Mouse (Mus musculus): ENCODE measurements around the gene Efcab5. TPM values are rescaled to one million over a fixed set of nuclear protein-coding genes. Genes with fewer than 3 reads are reported as not detected.

Gene Efcab5
- total RNA-seq (2021), result 1 to 10 TPM; 3.5 to 3.8 TPM
- long read RNA-seq, experiment 1, result 0 reads
- long read RNA-seq, experiment 2, partial matches to known transcripts, result 0 of 1 reads
- long read RNA-seq, experiment 2, other reads (novel, unspliced or antisense), result 1 of 1 reads

GRCm38 (mm10) chr11:77188868-77189267 lies at the start of gene Efcab5:
Gene Efcab5 (minus strand): TSS chr11:77188968.
- no peak for DNase-seq (ENCODE audit: low spot score in 2 of 2)

DNA sequence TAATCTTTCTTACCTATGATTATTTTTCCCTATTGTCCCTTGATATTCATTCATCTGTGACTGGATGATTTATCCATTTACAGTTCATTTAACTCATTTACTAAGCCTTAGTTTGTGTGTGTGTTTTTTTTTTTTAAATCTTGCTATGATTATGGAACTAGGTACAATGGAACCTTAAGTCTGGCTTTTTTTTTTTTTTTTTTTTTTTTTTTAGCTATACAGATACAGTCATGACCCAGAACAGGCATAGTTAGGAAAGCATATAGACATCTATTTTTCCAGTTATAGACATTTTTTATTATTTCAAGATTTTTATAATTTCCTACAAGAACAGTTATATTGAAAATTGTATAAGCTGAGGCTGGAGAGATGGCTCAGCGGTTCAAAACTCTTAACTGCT lies 46.5 kb upstream of the Efcab5 start:
- no peak for DNase-seq (ENCODE audit: low spot score in 2 of 2)

GRCm38 (mm10) chr11:77231514-77231913 lies 42.7 kb upstream of the Efcab5 start:
- no peak for DNase-seq (ENCODE audit: low spot score in 2 of 2)

DNA sequence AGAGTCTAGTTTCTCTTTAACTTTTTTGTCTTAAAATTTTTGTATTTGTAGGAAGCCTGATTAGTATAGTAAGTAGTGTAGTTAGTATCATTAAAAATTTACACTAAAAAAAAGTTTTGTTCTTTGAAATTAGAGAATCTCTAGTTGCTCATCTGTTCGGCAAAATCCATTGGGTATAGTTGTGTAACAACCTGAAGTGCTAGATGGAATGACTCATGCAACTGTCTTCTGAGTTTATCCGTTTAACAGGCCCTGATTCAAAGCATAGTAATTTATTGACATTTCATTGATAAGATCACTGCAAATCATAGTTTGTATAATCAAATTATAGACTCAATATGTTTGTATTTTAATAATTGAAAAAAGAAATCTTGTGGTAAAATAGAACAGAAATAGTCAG lies 42.0 kb upstream of the Efcab5 start:
- no peak for DNase-seq (ENCODE audit: low spot score in 2 of 2)

- no peak for DNase-seq (ENCODE audit: low spot score in 2 of 2)
These were observed 28.0 kb upstream of the Efcab5 start for GRCm38 (mm10) chr11:77216761-77217130.

DNA sequence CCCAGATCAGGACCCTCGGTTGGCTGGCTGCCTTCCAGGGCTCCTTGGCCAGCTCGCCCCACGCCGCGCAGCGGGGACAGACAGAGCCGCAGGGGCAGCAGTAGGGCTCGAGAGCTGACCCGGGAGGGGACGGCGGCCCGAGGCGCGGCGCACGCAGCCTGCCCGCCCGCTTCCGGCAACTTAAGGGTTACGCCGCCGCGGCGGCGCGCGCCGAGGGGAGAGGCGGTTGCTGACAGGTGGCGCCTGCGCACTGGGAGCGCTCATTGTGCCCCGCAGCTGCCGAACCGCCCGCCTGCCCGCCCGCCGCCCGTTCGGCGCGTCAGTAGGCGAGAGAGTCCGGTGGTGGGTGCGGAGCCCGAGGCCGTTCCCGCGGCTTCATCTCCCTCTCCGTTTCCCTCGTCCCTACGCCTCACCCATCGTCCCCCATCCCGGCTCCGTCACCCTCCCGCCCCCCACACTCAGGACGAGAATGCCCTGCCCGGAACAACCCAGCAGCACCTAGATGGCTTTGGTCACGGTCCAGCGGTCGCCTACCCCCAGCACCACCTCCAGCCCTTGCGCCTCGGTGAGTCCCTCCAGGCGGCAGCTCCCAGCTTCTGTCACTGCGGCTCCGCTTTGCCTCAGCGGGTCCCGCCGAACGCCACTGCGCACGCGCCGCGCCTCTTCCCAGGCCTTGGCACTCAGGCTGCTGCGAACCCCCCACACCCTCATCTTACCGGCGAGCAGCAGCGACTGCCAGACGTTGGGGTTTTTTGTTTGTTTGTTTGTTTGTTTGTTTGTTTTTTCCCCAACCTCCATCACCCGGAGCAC lies 27.4 kb upstream of the Efcab5 start, which contains the start of gene Ssh2:
Ssh2 (plus strand) TSS at position 337 of the 810 bp plus-strand sequence.
- peak; percentile 80 to 82 for DNase-seq (ENCODE audit: low spot score in 2 of 2)

- DNase-seq (ENCODE audit: low spot score in 2 of 2), result peak in 1 of 2 experiments; percentile 8
These were observed 26.7 kb upstream of the Efcab5 start for GRCm38 (mm10) chr11:77215483-77215882.

DNA sequence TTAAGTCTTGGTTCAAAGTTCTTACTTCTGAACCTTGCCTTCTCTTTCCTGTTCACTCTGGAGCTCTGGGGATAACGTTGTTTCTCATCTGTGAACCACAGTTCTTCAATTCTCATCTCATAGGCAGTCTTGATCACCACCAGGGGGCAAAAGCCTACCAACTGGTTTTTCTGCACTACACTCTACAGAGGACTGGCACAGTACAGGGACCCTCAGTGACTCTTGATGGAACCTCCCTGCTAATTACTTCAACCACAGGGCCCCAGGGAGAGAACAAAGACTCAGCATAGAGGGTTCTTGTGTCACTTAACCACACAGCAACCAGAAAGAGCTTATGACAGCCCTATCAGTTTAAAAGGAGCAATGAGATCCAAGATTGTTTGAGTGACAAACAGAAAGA lies 26.0 kb upstream of the Efcab5 start:
- DNase-seq (ENCODE audit: low spot score in 2 of 2), result peak; percentile 52 to 81

- DNase-seq (ENCODE audit: low spot score in 2 of 2), result no peak
These were observed 25.4 kb upstream of the Efcab5 start for GRCm38 (mm10) chr11:77214142-77214692.

GRCm38 (mm10) chr11:77200703-77201102 lies 11.9 kb upstream of the Efcab5 start:
- no peak for DNase-seq (ENCODE audit: low spot score in 2 of 2)

GRCm38 (mm10) chr11:77199636-77200035 lies 10.9 kb upstream of the Efcab5 start:
- no peak for DNase-seq (ENCODE audit: low spot score in 2 of 2)

GRCm38 (mm10) chr11:77196181-77197143 lies 7.7 kb upstream of the Efcab5 start:
- DNase-seq (ENCODE audit: low spot score in 2 of 2), result no peak

DNA sequence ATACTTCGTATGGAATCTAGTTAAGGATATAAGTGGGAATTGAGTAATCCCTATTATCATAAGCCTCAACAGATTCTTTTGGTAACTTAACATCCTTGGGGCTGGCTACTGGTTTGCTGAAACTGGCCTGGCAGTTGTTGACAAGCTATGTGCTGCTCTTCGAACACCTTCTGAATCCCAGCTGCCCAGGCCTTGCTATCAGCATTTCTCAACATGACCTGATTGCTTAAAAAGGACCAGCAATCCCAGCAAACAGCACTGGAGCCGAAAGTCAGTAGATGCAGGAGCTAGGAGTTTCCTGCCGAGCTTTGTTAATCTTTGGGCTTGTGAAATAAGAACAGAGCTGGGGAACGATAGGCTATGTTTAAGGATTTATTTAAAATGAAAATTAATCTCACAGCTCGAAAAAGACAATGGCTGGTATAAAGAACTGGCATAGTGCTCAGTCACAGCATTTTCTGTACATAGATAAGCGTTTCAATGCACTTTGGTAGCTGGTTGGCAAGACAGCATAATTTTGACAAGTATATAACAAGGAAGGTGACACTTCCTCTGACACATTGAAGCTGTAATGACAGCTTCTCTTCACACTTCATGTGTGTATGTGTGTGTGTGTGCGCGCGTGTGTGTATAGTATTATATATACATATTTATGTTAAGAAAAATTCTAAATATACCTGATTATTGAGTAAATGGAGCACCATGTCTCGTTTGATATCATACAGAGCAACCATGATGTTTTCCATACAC lies 6.8 kb upstream of the Efcab5 start:
- DNase-seq (ENCODE audit: low spot score in 2 of 2), result no peak

DNA sequence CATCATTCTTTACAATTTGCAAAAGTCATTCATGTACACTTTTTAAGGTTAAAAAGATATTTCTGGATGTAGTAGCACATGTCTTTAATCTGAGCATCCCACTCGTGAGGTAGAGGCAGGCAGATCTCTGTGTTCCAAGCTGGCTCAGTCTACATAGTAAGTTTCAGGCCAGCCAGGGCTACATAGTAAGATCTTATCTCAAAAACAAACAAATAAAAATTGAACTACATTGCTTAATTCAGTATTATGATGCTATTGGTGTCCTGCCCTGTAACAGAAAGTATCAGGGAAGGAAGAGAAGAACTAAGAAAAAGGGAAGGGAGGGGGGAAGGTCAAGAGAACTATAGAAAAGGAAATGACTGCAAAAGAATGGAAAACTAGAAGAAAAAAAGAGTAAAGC lies 6.0 kb upstream of the Efcab5 start:
- no peak for DNase-seq (ENCODE audit: low spot score in 2 of 2)

DNA sequence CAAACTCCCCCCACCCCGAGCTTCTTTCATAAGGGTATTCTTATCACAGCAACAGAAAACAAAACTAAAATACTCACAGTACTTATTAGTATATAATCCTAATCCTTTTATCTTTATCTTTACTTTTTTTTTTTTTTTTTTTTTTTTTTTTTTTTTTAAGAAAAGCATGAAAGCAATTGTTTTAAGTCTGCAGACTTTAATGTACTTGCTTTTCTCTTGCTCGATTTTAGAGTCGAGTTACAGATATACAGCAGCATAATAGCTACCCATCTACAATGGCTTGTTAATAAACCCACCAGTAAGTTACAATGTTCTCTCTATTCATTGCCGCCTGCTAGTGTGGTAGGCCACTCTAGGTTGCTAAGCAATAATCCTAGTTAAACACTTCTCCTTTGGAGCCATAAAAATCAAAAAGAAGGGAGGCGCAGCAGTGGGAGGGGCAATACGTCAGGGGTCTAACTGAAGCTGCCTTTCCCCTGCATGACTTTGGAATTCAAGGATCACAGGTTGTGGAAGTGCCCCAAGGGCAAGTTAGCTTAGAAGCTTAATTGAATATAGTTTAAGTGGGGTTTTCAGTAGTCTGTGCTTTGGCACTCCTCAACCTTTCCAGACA lies 5.3 kb upstream of the Efcab5 start:
- no peak for DNase-seq (ENCODE audit: low spot score in 2 of 2)

- no peak for DNase-seq (ENCODE audit: low spot score in 2 of 2)
These were observed 4.6 kb upstream of the Efcab5 start for GRCm38 (mm10) chr11:77193410-77193809.

DNA sequence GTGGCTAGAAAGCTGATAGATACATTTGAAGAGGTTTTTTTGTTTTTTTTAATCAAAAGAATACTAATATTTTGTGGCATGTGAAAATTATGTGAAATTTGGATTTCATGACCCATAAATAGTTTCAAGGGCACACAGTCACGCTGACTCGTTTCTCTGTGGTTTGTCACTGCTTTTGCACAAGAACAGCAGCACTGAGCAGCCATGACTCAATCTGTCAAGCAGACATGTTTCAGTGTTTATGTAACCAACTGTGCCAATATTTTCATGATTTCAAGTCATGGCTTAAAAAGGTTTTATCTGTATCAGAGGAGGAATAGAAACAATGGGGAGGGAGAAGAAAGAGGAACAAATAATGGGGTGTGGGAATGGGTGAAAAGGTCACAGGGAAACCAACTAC lies 3.8 kb downstream of the Efcab5 start:
- DNase-seq (ENCODE audit: low spot score in 2 of 2), result peak in 1 of 2 experiments; percentile 19

DNA sequence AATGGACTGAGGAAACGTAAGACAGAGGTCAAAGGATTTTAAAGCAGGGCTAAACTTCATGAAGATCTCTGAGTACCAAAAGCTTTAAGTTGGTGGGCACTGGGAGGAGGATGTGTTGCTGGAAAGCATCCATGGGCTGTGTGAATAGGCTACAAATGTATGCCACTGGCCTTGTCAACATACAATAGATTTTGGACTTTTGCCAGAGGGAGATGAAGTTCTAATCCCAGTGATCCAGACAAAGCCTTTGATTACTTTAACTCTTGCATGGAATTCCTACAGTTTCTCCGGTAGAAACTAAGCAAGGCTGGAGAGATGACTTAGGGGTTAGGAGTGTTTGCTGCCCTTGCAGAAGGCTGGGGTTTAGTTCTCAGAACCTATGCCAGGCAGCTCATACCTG lies 6.2 kb downstream of the Efcab5 start:
- DNase-seq (ENCODE audit: low spot score in 2 of 2), result no peak

DNA sequence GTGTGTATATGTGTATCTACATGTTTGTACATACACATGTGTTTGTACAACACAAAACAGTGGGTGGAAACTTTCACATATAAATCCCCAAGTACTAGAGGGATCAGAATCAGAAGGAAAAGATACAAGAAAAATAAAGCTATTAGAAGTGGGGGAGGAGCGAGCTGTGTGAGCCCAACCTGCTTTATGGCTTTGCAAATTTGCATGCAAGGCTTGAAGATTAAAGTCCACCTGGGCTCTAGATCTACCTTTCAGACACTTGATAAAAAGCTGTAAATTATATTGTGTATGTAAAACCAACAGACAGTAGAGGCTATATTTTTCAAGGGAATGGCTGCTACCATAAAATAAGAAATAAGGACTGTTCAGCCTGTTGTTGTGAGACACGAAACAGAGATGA lies 6.7 kb downstream of the Efcab5 start:
- DNase-seq (ENCODE audit: low spot score in 2 of 2), result no peak

GRCm38 (mm10) chr11:77181528-77181927 lies 7.2 kb downstream of the Efcab5 start:
- no peak for DNase-seq (ENCODE audit: low spot score in 2 of 2)

Data from layer of hippocampus, postnatal 14 days (tissue).